Mouse (Mus musculus): ENCODE measurements around the gene Bdkrb2. TPM values are rescaled to one million over a fixed set of nuclear protein-coding genes. Genes with fewer than 3 reads are reported as not detected.
A peak's percentile ranks its signal among the peaks of the same experiment; 100 is the strongest.

The Bdkrb2 gene
- polyA plus RNA-seq, 1 experiment from 2014 or later: 0.05 TPM

GRCm38 (mm10) chr12:105592361-105592761 lies 29.3 kb downstream of the Bdkrb2 start:
- Histone ChIP-seq H3K27ac (ENCODE audit: low read depth) (no peak overlapping the region), H3K36me3 (replicated peaks; ENCODE audit: insufficient read depth, low read length) (no peaks in the 10 kb centered on the region)
- WGBS (ENCODE audit: insufficient replicate concordance): 89% methylated on average over 23 of the region's 23 CpGs

GRCm38 (mm10) chr12:105593471-105593870 lies 30.4 kb downstream of the Bdkrb2 start:
- Histone ChIP-seq H3K27me3 (ENCODE audit: insufficient read depth, low read length) (no peaks in the 10 kb centered on the region), H3K4me3 (ENCODE audit: low read depth, low read length) (no peak overlapping the region), H3K27ac (ENCODE audit: low read depth) (no peak overlapping the region), H3K4me1 (ENCODE audit: insufficient read depth) (no peaks in the 10 kb centered on the region), H3K9ac (replicated peaks) (no peak overlapping the region), H3K4me2 (ENCODE audit: low read depth, low read length) (no peak overlapping the region), H3K9me3 (ENCODE audit: low read length) (no peaks in the 10 kb centered on the region), H3K36me3 (replicated peaks; ENCODE audit: insufficient read depth, low read length) (no peaks in the 10 kb centered on the region)
- ATAC-seq (no peak), DNase-seq (no peak)
- no peak for TF ChIP-seq EP300 (IDR thresholded peaks at IDR 0.05; ENCODE audit: low read depth)
- no peak for TF ChIP-seq CTCF (IDR thresholded peaks at IDR 0.05; ENCODE audit: low read depth)
- WGBS (ENCODE audit: insufficient replicate concordance): 62% methylated on average over 4 of the region's 4 CpGs

More at GRCm38 (mm10) chr12:105592361-105592761, 29.3 kb downstream of the Bdkrb2 start:
- no peaks in the 10 kb centered on the region for H3K9me3 ChIP-seq (ENCODE audit: low read length)
- ATAC-seq (no peak), DNase-seq (no peak)
- H3K4me2 ChIP-seq (ENCODE audit: low read depth, low read length): no peak overlapping the region
- no peak overlapping the region for H3K9ac ChIP-seq (replicated peaks)
- no peak overlapping the region for H3K4me3 ChIP-seq (ENCODE audit: low read depth, low read length)
- H3K4me1 ChIP-seq (ENCODE audit: insufficient read depth): no peaks in the 10 kb centered on the region
- no peak for TF ChIP-seq EP300 (IDR thresholded peaks at IDR 0.05; ENCODE audit: low read depth)
- no peak for TF ChIP-seq CTCF (IDR thresholded peaks at IDR 0.05; ENCODE audit: low read depth)
- H3K27me3 ChIP-seq (ENCODE audit: insufficient read depth, low read length): no peaks in the 10 kb centered on the region

- H3K9me3 ChIP-seq (ENCODE audit: low read length): no peaks in the 10 kb centered on the region
- ATAC-seq (peak; percentile 48; the same call in 1 of the 2 replicates), DNase-seq (no peak)
- no peak overlapping the region for H3K9ac ChIP-seq (replicated peaks)
- H3K36me3 ChIP-seq (replicated peaks; ENCODE audit: insufficient read depth, low read length): no peaks in the 10 kb centered on the region
- no peaks in the 10 kb centered on the region for H3K27me3 ChIP-seq (ENCODE audit: insufficient read depth, low read length)
- TF ChIP-seq EP300 (IDR thresholded peaks at IDR 0.05; ENCODE audit: low read depth) (no peak), CTCF (IDR thresholded peaks at IDR 0.05; ENCODE audit: low read depth) (no peak)
- H3K4me2 ChIP-seq (ENCODE audit: low read depth, low read length): no peak overlapping the region
- H3K4me1 ChIP-seq (ENCODE audit: insufficient read depth): no peaks in the 10 kb centered on the region
- no peak overlapping the region for H3K27ac ChIP-seq (ENCODE audit: low read depth)
- 77% methylated on average over 8 of the region's 8 CpGs for WGBS (ENCODE audit: insufficient replicate concordance)
- no peak overlapping the region for H3K4me3 ChIP-seq (ENCODE audit: low read depth, low read length)
Observed at GRCm38 (mm10) chr12:105597135-105597534, 34.1 kb downstream of the Bdkrb2 start.

- H3K27me3 ChIP-seq (ENCODE audit: insufficient read depth, low read length): no peaks in the 10 kb centered on the region
- no peak overlapping the region for H3K9ac ChIP-seq (replicated peaks)
- WGBS (ENCODE audit: insufficient replicate concordance): 61% methylated on average over 10 of the region's 10 CpGs
- H3K4me1 ChIP-seq (ENCODE audit: insufficient read depth): no peaks in the 10 kb centered on the region
- no peaks in the 10 kb centered on the region for H3K9me3 ChIP-seq (ENCODE audit: low read length)
- H3K4me3 ChIP-seq (ENCODE audit: low read depth, low read length): no peak overlapping the region
- no peaks in the 10 kb centered on the region for H3K36me3 ChIP-seq (replicated peaks; ENCODE audit: insufficient read depth, low read length)
- H3K4me2 ChIP-seq (ENCODE audit: low read depth, low read length): no peak overlapping the region
- TF ChIP-seq CTCF (IDR thresholded peaks at IDR 0.05; ENCODE audit: low read depth) (no peak), EP300 (IDR thresholded peaks at IDR 0.05; ENCODE audit: low read depth) (no peak)
- ATAC-seq (no peak), DNase-seq (no peak)
- H3K27ac ChIP-seq (ENCODE audit: low read depth): no peak overlapping the region
Observed at GRCm38 (mm10) chr12:105598503-105598902, 35.5 kb downstream of the Bdkrb2 start.

GRCm38 (mm10) chr12:105599098-105599497 lies 36.1 kb downstream of the Bdkrb2 start:
- Histone ChIP-seq H3K9ac (replicated peaks) (no peak overlapping the region), H3K4me1 (ENCODE audit: insufficient read depth) (no peaks in the 10 kb centered on the region), H3K27ac (ENCODE audit: low read depth) (no peak overlapping the region), H3K4me3 (ENCODE audit: low read depth, low read length) (no peak overlapping the region), H3K9me3 (ENCODE audit: low read length) (no peaks in the 10 kb centered on the region), H3K36me3 (replicated peaks; ENCODE audit: insufficient read depth, low read length) (no peaks in the 10 kb centered on the region), H3K27me3 (ENCODE audit: insufficient read depth, low read length) (no peaks in the 10 kb centered on the region), H3K4me2 (ENCODE audit: low read depth, low read length) (no peak overlapping the region)
- WGBS (ENCODE audit: insufficient replicate concordance): 62% methylated on average over 5 of the region's 5 CpGs
- ATAC-seq (no peak), DNase-seq (no peak)
- no peak for TF ChIP-seq CTCF (IDR thresholded peaks at IDR 0.05; ENCODE audit: low read depth)
- no peak for TF ChIP-seq EP300 (IDR thresholded peaks at IDR 0.05; ENCODE audit: low read depth)

GRCm38 (mm10) chr12:105601586-105601985 lies 38.6 kb downstream of the Bdkrb2 start:
- H3K4me2 ChIP-seq (ENCODE audit: low read depth, low read length): no peak overlapping the region
- WGBS (ENCODE audit: insufficient replicate concordance): 59% methylated on average over 6 of the region's 6 CpGs
- H3K27me3 ChIP-seq (ENCODE audit: insufficient read depth, low read length): no peaks in the 10 kb centered on the region
- H3K27ac ChIP-seq (ENCODE audit: low read depth): no peak overlapping the region
- H3K36me3 ChIP-seq (replicated peaks; ENCODE audit: insufficient read depth, low read length): no peaks in the 10 kb centered on the region
- H3K4me1 ChIP-seq (ENCODE audit: insufficient read depth): no peaks in the 10 kb centered on the region
- no peak overlapping the region for H3K9ac ChIP-seq (replicated peaks)
- DNase-seq: no peak
- no peak overlapping the region for H3K4me3 ChIP-seq (ENCODE audit: low read depth, low read length)
- TF ChIP-seq CTCF (IDR thresholded peaks at IDR 0.05; ENCODE audit: low read depth): no peak
- no peak for TF ChIP-seq EP300 (IDR thresholded peaks at IDR 0.05; ENCODE audit: low read depth)
- ATAC-seq: no peak
- H3K9me3 ChIP-seq (ENCODE audit: low read length): no peaks in the 10 kb centered on the region

Measured in liver, postnatal 0 days (tissue).